Mouse (Mus musculus): Measurements from ENCODE around the gene Nos1.

Nos1 gene

GRCm38 (mm10) chr5:118002059-118002458, 221.2 kb downstream of the Nos1 start:
- peak; percentile 72 for DNase-seq (ENCODE audit: low read depth)

- DNase-seq (ENCODE audit: low read depth) = peak; percentile 79
Measured at GRCm38 (mm10) chr5:118004619-118005018, 223.8 kb downstream of the Nos1 start.

GRCm38 (mm10) chr5:118005728-118006127, 224.9 kb downstream of the Nos1 start:
- no peak for DNase-seq (ENCODE audit: low read depth)

GRCm38 (mm10) chr5:118008344-118008743, 227.5 kb downstream of the Nos1 start:
- no peak for DNase-seq (ENCODE audit: low read depth)
